Mouse (Mus musculus): Measurements from ENCODE around the gene Stk17b. TPM values are rescaled to one million over a fixed set of nuclear protein-coding genes. Genes with fewer than 3 reads are reported as not detected.
A peak's percentile ranks its signal among the peaks of the same experiment; 100 is the strongest.

The Stk17b gene
- polyA plus RNA-seq (2017; shearing (Covaris generic)), result 100 to 1,000 TPM; 464 to 513 (median 490) TPM

GRCm38 (mm10) chr1:53784721-53785418 is at the start of gene Stk17b:
Gene Stk17b, minus strand, starts transcription at chr1:53785224.
- ATAC-seq, result peak; percentile 80

- ATAC-seq, result no peak
Measured at GRCm38 (mm10) chr1:53830286-53830685, 45.3 kb upstream of the Stk17b start.

GRCm38 (mm10) chr1:53829089-53829488 is 44.1 kb upstream of the Stk17b start:
- no peak for ATAC-seq

- peak; percentile 50 for ATAC-seq
Measured at GRCm38 (mm10) chr1:53824446-53825337, 39.7 kb upstream of the Stk17b start.

- peak; percentile 92 for ATAC-seq
Measured at GRCm38 (mm10) chr1:53823687-53824445, 38.8 kb upstream of the Stk17b start.

GRCm38 (mm10) chr1:53821983-53822382 is 37.0 kb upstream of the Stk17b start:
- ATAC-seq, result no peak

- no peak for ATAC-seq
Measured at GRCm38 (mm10) chr1:53820041-53820632, 35.1 kb upstream of the Stk17b start.

- no peak for ATAC-seq
Measured at GRCm38 (mm10) chr1:53818072-53818862, 33.2 kb upstream of the Stk17b start.

- no peak for ATAC-seq
Measured at GRCm38 (mm10) chr1:53816353-53816752, 31.3 kb upstream of the Stk17b start.

GRCm38 (mm10) chr1:53814077-53814705 is 29.2 kb upstream of the Stk17b start:
- peak; percentile 54 for ATAC-seq

- ATAC-seq, result no peak
Measured at GRCm38 (mm10) chr1:53811919-53812318, 26.9 kb upstream of the Stk17b start.

- ATAC-seq, result peak; percentile 94
Measured at GRCm38 (mm10) chr1:53808229-53808628, 23.2 kb upstream of the Stk17b start.

GRCm38 (mm10) chr1:53797811-53798210 is 12.8 kb upstream of the Stk17b start:
- ATAC-seq, result peak; percentile 66

- ATAC-seq, result peak; percentile 88
Measured at GRCm38 (mm10) chr1:53797074-53797473, 12.1 kb upstream of the Stk17b start.

- ATAC-seq, result no peak
Measured at GRCm38 (mm10) chr1:53796271-53796670, 11.2 kb upstream of the Stk17b start.

- no peak for ATAC-seq
Measured at GRCm38 (mm10) chr1:53795591-53795990, 10.6 kb upstream of the Stk17b start.

GRCm38 (mm10) chr1:53795081-53795480 is 10.1 kb upstream of the Stk17b start:
- peak; percentile 21 for ATAC-seq

- ATAC-seq, result no peak
Measured at GRCm38 (mm10) chr1:53794279-53794678, 9.3 kb upstream of the Stk17b start.

GRCm38 (mm10) chr1:53791343-53791742 is 6.3 kb upstream of the Stk17b start:
- peak; percentile 95 for ATAC-seq

GRCm38 (mm10) chr1:53784291-53784720 is 718 bp downstream of the Stk17b start:
- ATAC-seq, result peak; percentile 63

- ATAC-seq, result no peak
Measured at GRCm38 (mm10) chr1:53782956-53783355, 2.1 kb downstream of the Stk17b start.
